Mouse (Mus musculus): ENCODE data around the gene Ceacam18.

- TF ChIP-seq GATA1 (IDR thresholded peaks at IDR 0.05; ENCODE audit: low read length) (no peak), TAL1 (IDR thresholded peaks at IDR 0.05; ENCODE audit: low read length) (no peak)
Measured at GRCm38 (mm10) chr7:43625065-43625464, 9.4 kb upstream of the Ceacam18 start.
